Mouse (Mus musculus) midbrain, postnatal 0 days (tissue): ENCODE measurements around the gene Cox4i2. TPM values are rescaled to one million over a fixed set of nuclear protein-coding genes. Genes with fewer than 3 reads are reported as not detected.

Experiments used
- ATAC-seq: fragments of 200-750 bp; cut with Nextera tagmentation; 2 replicates; pipeline ENCODE4 v1.8.0; 2017; ENCODE audit warnings: moderate number of reproducible peaks, mild to moderate bottlenecking, moderate TSS enrichment, moderate library complexity; ENCODE audit not compliant: low FRiP score
- DNase-seq: peaks from one replicate; pipeline ENCODE4 v3.0.0-alpha.2; 2015; ENCODE audit warnings: low spot score
- H3K27ac ChIP-seq: fragments of 300-500 bp; sonication (generic); 2 replicates; pipeline ENCODE4 v1.5.1; 2014; ENCODE audit warnings: low read depth, mild to moderate bottlenecking, low read length, mixed read lengths
- H3K27me3 ChIP-seq: fragments of 300-500 bp; sonication (generic); 2 replicates; pipeline ENCODE4 v1.6.1; 2014; ENCODE audit warnings: low read length, control low read depth, mixed read lengths; ENCODE audit not compliant: insufficient read depth
- H3K36me3 ChIP-seq: fragments of 300-500 bp; sonication (generic); 2 replicates; pipeline ENCODE4 v1.6.1; 2014; ENCODE audit warnings: low read length, control low read depth, mixed read lengths; ENCODE audit not compliant: insufficient read depth
- H3K4me1 ChIP-seq: fragments of 300-500 bp; sonication (generic); 2 replicates; pipeline ENCODE4 v1.6.1; 2014; ENCODE audit warnings: mild to moderate bottlenecking, control low read depth, antibody characterized with exemption, low read length, mixed read lengths; ENCODE audit not compliant: insufficient read depth
- H3K4me2 ChIP-seq: fragments of 300-500 bp; sonication (generic); 2 replicates; pipeline ENCODE4 v1.6.1; 2014; ENCODE audit warnings: low read depth, mild to moderate bottlenecking, low read length, mixed read lengths; ENCODE audit not compliant: poor library complexity, severe bottlenecking
- H3K4me3 ChIP-seq: fragments of 300-500 bp; sonication (generic); 2 replicates; pipeline ENCODE4 v1.5.1; 2014; ENCODE audit warnings: low read depth, mild to moderate bottlenecking, low read length, moderate library complexity
- H3K9ac ChIP-seq: fragments of 300-500 bp; sonication (generic); replicated peaks from 2 replicates; pipeline ENCODE4 v1.6.1; 2014; ENCODE audit warnings: mild to moderate bottlenecking, low read length, moderate library complexity, mixed read lengths; ENCODE audit not compliant: poor library complexity, severe bottlenecking
- H3K9me3 ChIP-seq: fragments of 300-500 bp; sonication (generic); 2 replicates; pipeline ENCODE4 v1.6.1; 2016; ENCODE audit warnings: low read length, control low read depth
- CTCF ChIP-seq: IDR thresholded peaks from 2 replicates; pipeline ENCODE4 v1.5.1; 2016; ENCODE audit warnings: antibody characterized with exemption, mild to moderate bottlenecking
- WGBS: fragments of 180-500 bp; shearing (Covaris S2); extraction: QIAGEN DNeasy Blood & Tissue Kit; methylation state at CpG from one replicate; pipeline ENCODE4 v1.1.7; 2014; 5-methylcytosine and 5-hydroxymethylcytosine counted together
- polyA plus RNA-seq: library from polyadenylated mRNA; unstranded; fragments of >200 nt; fragmentation: Nextera tagmentation; extraction: Ambion mirVana; gene quantifications from 2 replicates; pipeline ENCODE4 v1.2.1, GENCODE M21; 2015
- total RNA-seq: library from RNA; depleted of rRNA; stranded (reverse); fragments of >200 nt; gene quantifications from 2 replicates; pipeline ENCODE4 v1.2.3, GENCODE M21; 2014

Cox4i2 gene
- total and polyA plus RNA-seq, 2 experiments from 2014 or later, result 2.0 to 3.3 TPM

DNA sequence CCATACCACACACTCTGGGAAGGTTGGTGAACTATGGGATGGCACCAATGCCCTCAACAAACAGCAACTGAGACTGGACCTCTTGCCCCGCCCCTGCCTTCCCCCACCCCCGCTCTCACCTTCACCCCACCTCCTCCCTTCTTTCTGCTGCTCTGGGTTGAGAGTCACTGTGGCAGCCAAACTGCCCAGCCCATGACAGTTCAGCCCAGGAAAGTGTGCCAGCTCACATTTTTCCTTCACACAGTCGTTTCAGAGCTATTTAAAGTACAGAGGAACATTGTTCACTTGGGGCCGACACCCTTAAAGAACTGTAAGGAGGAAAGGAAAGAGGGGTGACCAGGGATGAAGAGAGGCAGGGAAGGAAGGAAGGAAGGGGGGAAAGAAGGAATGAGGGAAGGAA is 4.4 kb downstream of the Cox4i2 start:
- no peak overlapping the region for H3K4me2 ChIP-seq
- DNase-seq (no peak), ATAC-seq (no peak)
- no peak overlapping the region for H3K27ac ChIP-seq
- H3K9ac ChIP-seq, result no peak overlapping the region
- H3K27me3 ChIP-seq, result no peaks in the 10 kb centered on the region
- no peaks in the 10 kb centered on the region for H3K9me3 ChIP-seq
- H3K4me1 ChIP-seq, result peaks cover 7% of the 10 kb centered on the region; the same call in 1 of the 2 replicates
- 59% methylated on average over 4 of the region's 4 CpGs for whole genome bisulfite sequencing
- no peak for TF ChIP-seq CTCF
- no peak overlapping the region for H3K4me3 ChIP-seq
- no peaks in the 10 kb centered on the region for H3K36me3 ChIP-seq

DNA sequence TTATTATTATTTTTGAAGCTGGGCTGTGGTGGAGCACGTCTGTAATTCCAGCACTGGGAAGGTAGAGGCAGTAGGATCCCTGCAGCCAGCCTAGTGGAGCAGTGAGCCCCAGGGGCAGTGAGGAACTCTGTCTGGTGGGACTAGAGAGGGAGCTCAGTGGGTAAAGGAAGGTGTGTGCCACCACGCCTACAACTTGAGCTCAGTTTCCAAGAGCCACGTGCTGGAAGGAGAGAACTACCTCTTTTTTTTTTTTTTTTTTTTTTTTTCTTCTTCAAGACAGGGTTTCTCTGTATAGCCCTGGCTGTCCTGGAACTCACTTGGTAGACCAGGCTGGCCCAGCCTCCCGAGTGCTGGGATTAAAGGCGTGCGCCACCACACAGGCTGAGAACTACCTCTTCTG is 9.3 kb downstream of the Cox4i2 start:
- no peak for ATAC-seq
- Histone ChIP-seq H3K36me3 (no peaks in the 10 kb centered on the region), H3K27ac (no peak overlapping the region), H3K4me3 (no peak overlapping the region), H3K4me2 (no peak overlapping the region), H3K9ac (no peak overlapping the region), H3K9me3 (no peaks in the 10 kb centered on the region), H3K27me3 (no peaks in the 10 kb centered on the region), H3K4me1 (no peaks in the 10 kb centered on the region)
- DNase-seq, result no peak
- WGBS, result 81% methylated on average over 6 of the region's 6 CpGs
- TF ChIP-seq CTCF, result no peak

DNA sequence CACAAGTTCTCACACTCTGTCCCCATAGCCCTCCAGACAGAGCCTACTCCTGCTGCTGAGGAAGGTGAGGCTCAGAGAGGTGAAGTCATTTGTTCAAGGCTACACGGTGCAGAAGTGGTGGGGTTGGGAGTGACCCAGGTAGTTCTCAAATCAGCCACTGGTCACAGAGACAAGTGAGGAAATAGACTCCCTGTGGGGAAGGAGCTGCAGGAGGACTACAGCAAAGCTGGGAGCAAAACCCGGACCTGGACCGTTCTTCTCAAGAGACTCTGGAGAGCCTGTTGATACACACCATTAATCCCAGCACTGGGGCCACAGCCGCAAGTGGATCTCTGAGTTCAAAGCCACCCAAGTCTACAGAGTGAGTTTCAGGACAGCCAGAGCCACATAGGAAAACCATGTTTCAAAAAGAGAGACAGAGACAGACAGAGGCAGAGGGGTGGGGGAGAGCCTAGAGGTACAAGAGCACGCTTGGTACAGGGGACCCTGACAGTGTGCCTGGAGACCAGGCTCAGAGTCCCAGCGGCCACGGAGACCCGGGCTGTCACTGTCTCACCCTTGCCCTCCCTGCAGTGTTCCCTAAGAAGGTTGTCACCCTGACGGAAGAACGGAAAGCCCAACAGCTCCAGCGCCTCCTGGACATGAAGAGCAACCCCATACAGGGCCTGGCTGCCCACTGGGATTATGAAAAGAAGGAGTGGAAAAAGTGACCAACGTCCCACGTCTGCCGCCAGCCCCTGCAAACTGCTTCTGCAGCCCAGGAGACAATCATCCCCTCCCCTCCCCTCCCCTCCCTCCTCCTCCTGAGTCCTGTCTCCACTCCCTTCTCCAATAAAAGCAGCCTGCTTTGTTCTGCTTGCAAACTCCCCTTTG is 10.4 kb downstream of the Cox4i2 start:
- Histone ChIP-seq H3K4me3 (no peak overlapping the region), H3K9me3 (no peaks in the 10 kb centered on the region), H3K27me3 (no peaks in the 10 kb centered on the region), H3K9ac (0 out of 2 replicates have a peak overlapping the region, but pooled peaks have one; percentile 13), H3K27ac (no peak overlapping the region), H3K4me1 (no peaks in the 10 kb centered on the region), H3K36me3 (no peaks in the 10 kb centered on the region), H3K4me2 (peak overlapping the region; percentile 12; the same call in 1 of the 2 replicates)
- ATAC-seq (peak; percentile 20; the same call in 1 of the 2 replicates), DNase-seq (no peak)
- no peak for TF ChIP-seq CTCF
- 8% methylated on average over 14 of the region's 14 CpGs for WGBS

DNA sequence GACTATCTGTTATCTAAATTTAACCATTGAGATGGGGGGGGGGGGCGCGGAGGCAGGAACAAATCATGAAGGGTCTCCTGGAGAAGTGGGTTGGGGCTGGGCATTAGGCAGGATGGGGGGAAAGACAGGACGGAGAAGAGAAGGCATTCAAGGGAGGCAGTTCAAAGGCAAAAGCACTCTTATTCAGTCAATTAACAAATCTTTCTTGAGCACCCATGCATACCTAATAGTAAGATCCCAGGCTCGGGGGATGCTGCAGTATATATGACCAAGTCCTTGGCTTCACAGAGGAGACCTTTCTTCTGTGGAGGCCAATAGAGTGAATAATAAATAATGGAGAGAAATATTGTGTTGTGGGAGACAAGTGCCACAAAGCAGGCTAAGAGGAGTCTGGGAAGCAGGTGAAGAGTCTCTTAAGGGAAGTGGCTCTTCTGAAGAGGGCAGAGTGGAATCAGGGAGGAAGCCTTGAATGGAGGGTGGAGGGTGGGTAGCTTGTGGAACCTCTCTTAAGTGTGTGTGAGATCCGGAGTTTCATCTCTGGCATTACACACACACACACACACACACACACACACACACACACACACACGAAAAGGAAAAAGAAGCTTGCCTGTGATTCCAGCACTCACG is 11.2 kb downstream of the Cox4i2 start:
- Histone ChIP-seq H3K9ac (no peak overlapping the region), H3K4me1 (no peaks in the 10 kb centered on the region), H3K27me3 (no peaks in the 10 kb centered on the region), H3K9me3 (no peaks in the 10 kb centered on the region), H3K4me3 (no peak overlapping the region), H3K4me2 (0 out of 2 replicates have a peak overlapping the region, but pooled peaks have one; percentile 12), H3K36me3 (no peaks in the 10 kb centered on the region), H3K27ac (no peak overlapping the region)
- 17% methylated on average over 7 of the region's 7 CpGs for WGBS
- ATAC-seq (no peak), DNase-seq (no peak)
- no peak for TF ChIP-seq CTCF

DNA sequence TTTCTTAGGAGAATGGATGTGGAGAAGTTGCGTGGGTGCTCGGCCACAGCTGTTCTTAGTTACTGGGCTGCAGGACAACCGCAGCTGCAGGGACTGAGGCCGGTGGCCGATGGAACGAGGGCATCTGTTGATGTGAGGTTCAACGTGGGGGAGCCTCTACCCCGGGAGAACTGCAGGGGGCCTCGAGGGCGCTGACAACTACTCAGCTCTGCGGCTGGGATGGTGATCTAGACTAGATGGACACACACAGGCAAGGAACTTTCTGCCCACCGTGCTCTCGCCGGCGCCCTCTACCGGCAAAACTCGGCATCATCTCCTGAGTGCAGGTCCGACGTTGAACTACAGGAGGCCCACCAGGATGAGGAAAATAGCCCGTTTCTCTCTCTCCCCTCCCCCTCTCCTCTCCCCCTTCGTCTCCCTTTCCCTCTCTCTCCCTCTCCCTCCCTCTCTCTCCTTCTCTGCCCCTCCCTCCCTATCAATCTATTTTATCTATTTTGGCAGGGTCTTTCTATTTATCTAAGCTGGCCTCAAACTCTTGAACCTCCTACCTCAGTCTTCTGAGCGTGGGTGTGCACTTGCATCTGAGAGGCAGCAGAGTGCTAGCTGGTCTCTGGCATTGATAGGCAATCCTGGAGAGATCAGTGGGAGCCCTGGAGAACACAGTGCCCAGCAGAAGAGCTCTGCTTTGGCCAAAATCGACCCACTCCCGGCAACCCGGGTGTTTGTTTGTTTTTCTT is 12.6 kb downstream of the Cox4i2 start:
- H3K27ac ChIP-seq, result no peak overlapping the region
- no peaks in the 10 kb centered on the region for H3K36me3 ChIP-seq
- 23% methylated on average over 25 of the region's 25 CpGs for WGBS
- peak; percentile 64 for DNase-seq
- no peak for ATAC-seq
- no peaks in the 10 kb centered on the region for H3K9me3 ChIP-seq
- no peak overlapping the region for H3K4me3 ChIP-seq
- H3K27me3 ChIP-seq, result no peaks in the 10 kb centered on the region
- peak; percentile 80 for TF ChIP-seq CTCF
- H3K9ac ChIP-seq, result no peak overlapping the region
- no peak overlapping the region for H3K4me2 ChIP-seq
- H3K4me1 ChIP-seq, result no peaks in the 10 kb centered on the region
